Mouse (Mus musculus) lung, adult 2 months (tissue): ENCODE measurements at regions not wholly inside any gene's neighbourhood (a gene's known extent, or its start where the extent isn't known, plus 50 kb on each side); places are given as distances from the start of the nearest gene placed in this dataset.

ENCODE experiments used
- CTCF ChIP-seq: fragments of 200-500 bp; IDR thresholded peaks from 2 replicates; pipeline ENCODE4 v1.5.1; 2011; ENCODE audit warnings: mild to moderate bottlenecking, low read length, control low read depth; ENCODE audit not compliant: insufficient read depth
- POLR2A ChIP-seq: fragments of 200-500 bp; IDR thresholded peaks from 2 replicates; pipeline ENCODE4 v1.6.1; 2011; ENCODE audit warnings: low read depth, mild to moderate bottlenecking, control low read depth, low read length, borderline replicate concordance; ENCODE audit errors: extremely low read depth

- TF ChIP-seq CTCF (no peak), POLR2A (no peak)
Observed at GRCm38 (mm10) chr4:31268825-31269495, 694.9 kb upstream of the Map3k7 start.
